Mouse (Mus musculus) splenic B cell, adult 2 months (primary cell): Measurements from ENCODE around the gene Emd.

ENCODE experiments used
- DNase-seq: peaks from one replicate; pipeline ENCODE4 v3.0.0-alpha.2; 2011; ENCODE audit warnings: low read depth, low spot score
- H3K27me3 ChIP-seq: 2 replicates; pipeline ENCODE4 v1.6.1; 2012; ENCODE audit warnings: mild to moderate bottlenecking, low read length, moderate library complexity, mixed read lengths; ENCODE audit not compliant: control insufficient read depth, poor library complexity, insufficient read depth, severe bottlenecking
- H3K36me3 ChIP-seq: 2 replicates; pipeline ENCODE4 v1.6.1; 2012; ENCODE audit warnings: mild to moderate bottlenecking, low read length, moderate library complexity, mixed read lengths; ENCODE audit not compliant: control insufficient read depth, poor library complexity, insufficient read depth, severe bottlenecking

The Emd gene

GRCm38 (mm10) chrX:74254888-74255565, 540 bp downstream of the Emd start:
- Histone ChIP-seq H3K36me3 (peaks cover 7% of the 10 kb centered on the region; the same call in 1 of the 2 replicates), H3K27me3 (no peaks in the 10 kb centered on the region)
- DNase-seq, result no peak

- no peak for DNase-seq
- Histone ChIP-seq H3K36me3 (peaks cover 7% of the 10 kb centered on the region; the same call in 1 of the 2 replicates), H3K27me3 (no peaks in the 10 kb centered on the region)
These were observed 3.3 kb downstream of the Emd start for GRCm38 (mm10) chrX:74257746-74258145.

- Histone ChIP-seq H3K27me3 (no peaks in the 10 kb centered on the region), H3K36me3 (0 out of 2 replicates have a peak, but pooled peaks cover 1% of the 10 kb centered on the region)
- no peak for DNase-seq
These were observed 15.2 kb downstream of the Emd start for GRCm38 (mm10) chrX:74269736-74270061.

DNA sequence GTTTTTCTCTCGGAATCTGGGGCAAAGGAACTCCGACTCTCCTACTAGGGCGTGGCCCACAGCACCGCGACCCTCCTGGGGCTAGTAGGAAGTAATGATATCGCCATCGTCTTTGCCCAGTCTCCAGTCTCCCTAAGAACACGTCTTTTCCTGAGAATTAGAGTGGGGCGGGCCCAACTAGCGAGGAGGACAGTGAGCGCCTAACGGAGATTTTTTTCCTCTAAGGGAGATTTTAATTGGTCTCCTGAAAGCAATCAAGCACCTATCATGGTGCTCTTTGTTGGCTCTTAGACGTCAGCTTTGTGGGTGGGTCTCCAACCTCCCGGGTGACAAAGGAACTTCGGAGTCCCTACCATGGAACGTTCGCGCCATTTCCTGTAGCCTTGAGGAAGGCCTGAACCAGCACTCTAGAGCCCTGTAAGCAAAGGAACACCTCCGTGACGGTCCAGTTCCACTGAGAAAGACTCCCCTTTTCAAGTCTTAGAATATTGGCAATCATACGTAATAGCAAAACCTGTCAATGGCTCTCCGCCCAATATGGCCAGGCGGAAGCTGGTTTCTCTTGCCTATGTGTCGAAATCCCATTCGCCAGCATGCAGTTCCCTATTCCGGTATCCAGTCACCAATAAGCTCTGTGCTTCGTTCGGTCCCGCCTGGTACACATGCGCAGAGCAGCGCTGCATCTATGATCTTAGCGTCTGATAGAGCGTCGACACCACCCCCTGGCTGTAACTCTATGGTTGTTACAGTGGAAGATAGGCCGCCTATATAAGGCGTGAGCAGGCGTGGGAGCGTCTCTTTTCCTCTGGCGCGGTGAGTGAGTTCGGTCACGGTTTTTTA, 15.8 kb downstream of the Emd start, which contains the start of gene Rpl10:
Gene Rpl10, plus strand, starts transcription at position 751 of the 840 bp plus-strand sequence.
- H3K36me3 ChIP-seq, result 0 out of 2 replicates have a peak, but pooled peaks cover 1% of the 10 kb centered on the region
- H3K27me3 ChIP-seq, result no peaks in the 10 kb centered on the region
- DNase-seq, result peak; percentile 98

DNA sequence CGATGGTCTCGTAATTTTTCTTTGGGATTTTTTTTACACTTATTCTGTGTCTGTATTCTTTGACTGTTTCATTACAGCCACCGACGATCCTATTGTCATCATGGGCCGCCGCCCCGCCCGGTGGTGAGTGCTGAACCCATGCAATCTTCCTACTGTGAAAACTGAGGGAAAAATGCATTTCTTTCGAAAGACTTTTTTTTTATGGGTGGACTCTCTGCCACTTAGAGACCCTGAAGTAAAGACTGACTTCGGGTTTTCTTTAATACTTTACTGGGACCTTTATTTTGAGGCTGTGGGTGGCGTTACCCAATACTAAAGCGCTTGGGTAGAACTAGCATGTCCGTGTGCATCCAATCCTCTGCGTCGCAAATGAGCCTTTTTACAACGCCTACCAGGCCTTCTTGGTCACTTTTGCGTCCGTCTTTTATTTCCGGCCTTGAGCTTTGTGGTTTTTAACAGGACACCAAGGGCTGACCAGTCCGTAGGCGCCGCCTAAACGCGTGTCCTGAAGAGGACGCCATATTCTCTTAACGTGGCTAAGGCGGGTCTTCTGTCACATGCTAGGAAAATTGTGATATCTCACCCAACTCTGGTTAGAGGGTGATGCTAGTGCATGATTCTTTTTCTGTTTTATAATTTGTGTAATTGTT, 16.5 kb downstream of the Emd start:
- DNase-seq, result peak; percentile 60
- Histone ChIP-seq H3K27me3 (no peaks in the 10 kb centered on the region), H3K36me3 (0 out of 2 replicates have a peak, but pooled peaks cover 1% of the 10 kb centered on the region)

- H3K36me3 ChIP-seq, result 0 out of 2 replicates have a peak, but pooled peaks cover 1% of the 10 kb centered on the region
- H3K27me3 ChIP-seq, result no peaks in the 10 kb centered on the region
These were observed 19.2 kb downstream of the Emd start for GRCm38 (mm10) chrX:74273422-74274322.

DNA sequence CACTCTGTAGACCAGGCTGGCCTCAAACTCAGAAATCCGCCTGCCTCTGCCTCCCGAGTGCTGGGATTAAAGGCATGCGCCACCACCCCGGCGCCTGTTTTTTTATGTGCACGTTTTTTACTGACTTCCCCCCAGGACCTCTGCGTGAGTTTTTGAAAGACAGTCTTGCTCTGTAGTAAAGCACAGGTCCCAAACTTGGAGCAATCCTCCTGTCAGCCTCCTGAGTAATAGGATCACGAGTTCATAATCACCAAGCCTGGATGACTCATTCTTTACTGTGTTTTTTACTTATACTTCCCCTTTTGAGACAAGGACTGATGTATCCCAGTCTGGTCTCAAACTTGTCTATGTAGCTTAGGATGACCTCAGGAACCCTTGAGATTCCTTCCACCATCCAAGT, 23.4 kb downstream of the Emd start:
- peak; percentile 27 for DNase-seq

More at GRCm38 (mm10) chrX:74273422-74274322, 19.2 kb downstream of the Emd start:
- DNase-seq, result no peak

GRCm38 (mm10) chrX:74281041-74281731, 26.7 kb downstream of the Emd start:
- no peak for DNase-seq
- Histone ChIP-seq H3K27me3 (no peaks in the 10 kb centered on the region), H3K36me3 (no peaks in the 10 kb centered on the region)

More for the DNA sequence above, 23.4 kb downstream of the Emd start:
- no peaks in the 10 kb centered on the region for H3K27me3 ChIP-seq
- 0 out of 2 replicates have a peak, but pooled peaks cover 1% of the 10 kb centered on the region for H3K36me3 ChIP-seq

GRCm38 (mm10) chrX:74281732-74282394, 27.4 kb downstream of the Emd start, which contains the start of the genes Taz and Dnase1l1:
TSS of gene Taz (plus strand) at chrX:74281912.
TSS of gene Dnase1l1 (minus strand) at chrX:74282337.
- no peaks in the 10 kb centered on the region for H3K27me3 ChIP-seq
- no peaks in the 10 kb centered on the region for H3K36me3 ChIP-seq
- peak; percentile 65 for DNase-seq

DNA sequence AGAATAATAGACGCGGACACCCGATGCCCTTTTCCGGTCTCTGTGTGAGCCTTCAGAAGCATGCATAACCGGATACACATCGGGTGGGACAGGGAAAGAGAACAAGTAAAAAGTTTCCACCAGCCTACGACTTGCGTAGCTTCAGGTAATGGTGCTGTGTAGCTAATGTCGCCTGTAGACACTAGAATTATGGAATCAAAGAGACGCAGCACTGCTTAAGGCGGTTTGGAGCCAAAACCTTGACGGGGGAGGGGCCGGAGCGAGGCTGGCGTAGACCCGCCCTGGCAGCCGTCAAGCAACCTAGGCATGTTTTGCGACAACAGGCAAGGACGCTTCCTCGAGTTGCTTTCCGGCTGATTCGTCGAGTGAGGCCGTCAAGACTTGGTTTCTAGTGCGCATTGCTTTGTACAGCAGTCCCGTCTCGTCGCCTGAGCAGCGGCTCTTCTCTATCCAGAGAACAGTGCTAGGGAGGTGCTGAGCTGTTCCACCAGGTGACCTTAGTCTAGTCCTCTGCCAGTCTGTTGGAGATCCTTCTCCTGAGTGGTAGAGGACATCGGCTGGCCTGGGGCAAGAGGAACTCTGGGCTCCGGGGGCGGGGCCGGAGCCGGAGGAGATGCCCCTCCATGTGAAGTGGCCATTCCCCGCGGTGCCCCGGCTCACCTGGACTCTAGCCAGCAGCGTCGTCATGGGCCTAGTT, 28.1 kb downstream of the Emd start:
- Histone ChIP-seq H3K27me3 (no peaks in the 10 kb centered on the region), H3K36me3 (no peaks in the 10 kb centered on the region)
- DNase-seq, result peak; percentile 87

DNA sequence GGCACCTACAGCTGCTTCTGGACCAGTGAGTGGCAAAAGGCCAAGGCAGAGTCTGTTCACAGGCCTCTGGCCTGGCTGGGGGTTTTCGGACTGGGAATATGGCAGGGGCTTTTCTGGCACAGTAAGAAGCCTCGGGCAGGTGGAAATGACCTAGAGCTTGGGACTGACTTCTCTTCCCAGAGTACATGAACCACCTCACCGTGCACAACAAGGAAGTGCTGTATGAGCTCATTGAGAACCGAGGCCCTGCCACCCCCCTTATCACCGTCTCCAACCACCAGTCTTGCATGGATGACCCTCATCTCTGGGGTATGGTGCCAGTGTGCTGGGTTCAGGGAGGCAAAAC, 28.6 kb downstream of the Emd start:
- peak; percentile 47 for DNase-seq
- no peaks in the 10 kb centered on the region for H3K36me3 ChIP-seq
- no peaks in the 10 kb centered on the region for H3K27me3 ChIP-seq

DNA sequence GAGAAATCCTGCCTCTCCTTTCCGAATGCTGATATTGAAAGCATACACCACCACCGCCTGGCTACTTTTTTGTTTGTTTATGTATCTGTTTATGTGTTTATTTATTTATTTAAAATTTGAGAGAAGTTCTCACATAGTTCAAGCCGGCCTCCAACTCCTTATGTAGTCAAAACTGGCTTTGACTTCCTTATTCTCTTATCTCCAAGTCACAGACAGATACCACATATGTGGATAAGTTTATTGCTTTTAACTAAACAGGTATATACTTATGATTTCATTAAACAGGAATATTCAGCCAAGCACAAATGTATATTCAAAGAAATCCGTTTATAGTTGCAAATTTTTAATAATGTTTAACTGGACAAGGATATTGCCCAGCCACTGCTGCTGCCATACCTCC, 38.9 kb downstream of the Emd start:
- no peak for DNase-seq
- H3K27me3 ChIP-seq, result no peaks in the 10 kb centered on the region
- no peaks in the 10 kb centered on the region for H3K36me3 ChIP-seq
